Mouse (Mus musculus) heart, postnatal 0 days (tissue): ENCODE measurements around the gene Olfr982. TPM values are rescaled to one million over a fixed set of nuclear protein-coding genes. Genes with fewer than 3 reads are reported as not detected.

Source experiments
- ATAC-seq: fragments of 200-750 bp; cut with Nextera tagmentation; 2 replicates; pipeline ENCODE4 v1.8.0; 2017; ENCODE audit warnings: low read depth, moderate number of reproducible peaks, moderate library complexity; ENCODE audit not compliant: insufficient read depth
- DNase-seq: peaks from one replicate; pipeline ENCODE4 v3.0.0-alpha.2; 2016; ENCODE audit warnings: low spot score
- H3K27ac ChIP-seq: fragments of 300-500 bp; sonication (generic); 2 replicates; pipeline ENCODE4 v1.5.1; 2014; ENCODE audit warnings: low read depth, mild to moderate bottlenecking
- H3K27me3 ChIP-seq: fragments of 300-500 bp; sonication (generic); 2 replicates; pipeline ENCODE4 v1.6.1; 2014; ENCODE audit warnings: low read length, mixed read lengths; ENCODE audit not compliant: control insufficient read depth, insufficient read depth
- H3K36me3 ChIP-seq: fragments of 300-500 bp; sonication (generic); replicated peaks from 2 replicates; pipeline ENCODE4 v1.6.1; 2014; ENCODE audit warnings: low read length, mixed read lengths; ENCODE audit not compliant: control insufficient read depth, insufficient read depth
- H3K4me1 ChIP-seq: fragments of 300-500 bp; sonication (generic); 2 replicates; pipeline ENCODE4 v1.6.1; 2014; ENCODE audit warnings: antibody characterized with exemption; ENCODE audit not compliant: control insufficient read depth, insufficient read depth
- H3K4me2 ChIP-seq: fragments of 300-500 bp; sonication (generic); 2 replicates; pipeline ENCODE4 v1.6.1; 2014; ENCODE audit warnings: low read depth, mild to moderate bottlenecking, low read length, moderate library complexity
- H3K4me3 ChIP-seq: fragments of 300-500 bp; sonication (generic); 2 replicates; pipeline ENCODE4 v1.5.1; 2014; ENCODE audit warnings: low read depth, low read length
- H3K9ac ChIP-seq: fragments of 300-500 bp; sonication (generic); replicated peaks from 2 replicates; pipeline ENCODE4 v1.6.1; 2014; ENCODE audit warnings: low read depth, low read length, mixed read lengths
- H3K9me3 ChIP-seq: fragments of 300-500 bp; sonication (generic); replicated peaks from 2 replicates; pipeline ENCODE4 v1.6.1; 2016; ENCODE audit warnings: low read length; ENCODE audit not compliant: control insufficient read depth
- CTCF ChIP-seq: IDR thresholded peaks from 2 replicates; pipeline ENCODE4 v1.5.1; 2016; ENCODE audit warnings: antibody characterized with exemption, control low read depth, low read depth
- EP300 ChIP-seq: IDR thresholded peaks from 2 replicates; pipeline ENCODE4 v1.6.1; 2016; ENCODE audit warnings: antibody characterized with exemption, low read depth
- WGBS: fragments of 180-500 bp; shearing (Covaris S2); extraction: QIAGEN DNeasy Blood & Tissue Kit; methylation state at CpG from one replicate; pipeline ENCODE4 v1.1.7; 2014; 5-methylcytosine and 5-hydroxymethylcytosine counted together
- polyA plus RNA-seq: library from polyadenylated mRNA; unstranded; fragments of >200 nt; fragmentation: Nextera tagmentation; extraction: Ambion mirVana; gene quantifications from 2 replicates; pipeline ENCODE4 v1.2.1, GENCODE M21; 2015
- total RNA-seq: library from RNA; depleted of rRNA; stranded (reverse); fragments of >200 nt; gene quantifications from 2 replicates; pipeline ENCODE4 v1.2.3, GENCODE M21; 2014; ENCODE audit warnings: low replicate concordance; rRNA removed

Gene Olfr982
- total RNA-seq, result not detected in 2 replicates
- not detected in 2 replicates for polyA plus RNA-seq

DNA sequence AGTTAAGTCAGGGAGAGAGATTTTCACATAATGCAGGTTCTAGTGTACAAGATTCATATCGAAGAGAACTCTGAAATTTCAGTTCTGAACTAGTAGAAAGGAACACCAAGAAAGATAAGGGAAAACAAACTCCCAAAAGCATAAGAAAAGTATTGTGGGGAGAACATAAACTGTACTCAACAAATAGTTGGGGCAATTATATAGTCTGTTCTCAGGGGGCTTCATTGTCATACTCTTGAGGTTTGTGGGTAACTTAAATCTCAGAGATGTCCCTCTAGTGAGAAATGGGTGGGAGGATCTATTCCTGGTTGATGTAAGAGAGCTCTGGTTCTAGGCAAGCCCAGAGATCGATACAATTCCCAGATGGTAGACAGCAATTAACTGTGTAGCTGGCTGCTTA lies at the start of gene Olfr982:
Gene Olfr982, plus strand, starts transcription at position 301 of the 400 bp plus-strand sequence.
- no peak for ATAC-seq
- no peak within 1 kb of the TSS for H3K4me2 ChIP-seq
- no peak within 1 kb of the TSS for H3K27ac ChIP-seq
- no peaks in the 10 kb centered on the region for H3K36me3 ChIP-seq
- H3K27me3 ChIP-seq, result no peaks in the 10 kb centered on the region
- TF ChIP-seq EP300, result no peak
- TF ChIP-seq CTCF, result no peak
- H3K4me1 ChIP-seq, result no peaks in the 10 kb centered on the region
- no peak within 1 kb of the TSS for H3K4me3 ChIP-seq
- no peak for DNase-seq
- H3K9ac ChIP-seq, result no peak within 1 kb of the TSS
- WGBS, result 59% methylated on average over 2 of the region's 2 CpGs
- no peaks in the 10 kb centered on the region for H3K9me3 ChIP-seq

DNA sequence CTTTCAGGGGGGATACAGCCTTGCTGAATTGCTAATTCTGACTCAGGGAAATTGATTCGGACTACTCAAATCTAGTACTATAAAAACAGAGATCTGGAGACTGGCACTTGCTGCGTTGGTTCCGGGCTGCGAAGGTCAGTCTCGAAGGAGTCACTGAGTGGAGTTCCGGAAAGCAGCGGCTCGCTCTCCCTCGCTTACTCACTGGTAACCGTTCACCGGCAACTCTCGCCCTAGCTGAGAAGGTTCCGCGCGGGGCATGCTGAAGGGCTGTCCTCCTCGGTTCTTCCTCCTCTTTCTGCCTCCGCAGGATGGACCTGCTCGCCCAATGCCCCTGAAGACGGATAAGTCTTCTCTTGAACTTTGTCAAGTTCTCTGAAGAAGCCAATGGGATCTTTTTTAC lies 23.5 kb upstream of the Olfr982 start:
- no peak overlapping the region for H3K9ac ChIP-seq
- ATAC-seq, result no peak
- H3K27ac ChIP-seq, result no peak overlapping the region
- TF ChIP-seq EP300, result no peak
- no peak for TF ChIP-seq CTCF
- H3K4me1 ChIP-seq, result no peaks in the 10 kb centered on the region
- H3K9me3 ChIP-seq, result no peaks in the 10 kb centered on the region
- no peaks in the 10 kb centered on the region for H3K36me3 ChIP-seq
- H3K4me3 ChIP-seq, result no peak overlapping the region
- no peak overlapping the region for H3K4me2 ChIP-seq
- 87% methylated on average over 19 of the region's 19 CpGs for WGBS
- DNase-seq, result no peak
- no peaks in the 10 kb centered on the region for H3K27me3 ChIP-seq

DNA sequence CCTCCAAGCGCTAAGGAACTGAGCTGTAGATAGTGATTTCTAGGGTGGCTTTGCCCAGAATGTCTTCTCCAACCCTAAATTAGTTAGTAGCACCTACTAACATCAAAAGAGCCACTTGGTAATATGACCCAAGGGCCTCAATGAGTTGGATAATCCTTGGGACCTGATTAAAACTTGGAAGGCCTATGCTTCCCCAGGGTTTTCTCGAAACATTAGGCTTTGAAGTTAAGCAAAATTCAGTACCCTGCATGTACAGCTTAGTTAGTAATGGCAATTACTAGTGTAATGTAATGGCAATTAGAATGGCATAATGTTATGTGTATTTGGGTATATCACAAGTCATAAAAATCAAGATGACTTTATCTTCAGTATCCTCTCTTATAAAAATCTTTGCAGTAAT lies 19.9 kb downstream of the Olfr982 start, which contains the start of gene Olfr983:
Gene Olfr983, minus strand, starts transcription at position 101 of the 400 bp plus-strand sequence.
- DNase-seq (no peak), ATAC-seq (no peak)
- Histone ChIP-seq H3K27me3 (no peaks in the 10 kb centered on the region), H3K4me1 (no peaks in the 10 kb centered on the region), H3K36me3 (no peaks in the 10 kb centered on the region), H3K9me3 (no peaks in the 10 kb centered on the region), H3K9ac (no peak within 1 kb of the TSS), H3K27ac (no peak within 1 kb of the TSS), H3K4me3 (no peak within 1 kb of the TSS), H3K4me2 (no peak within 1 kb of the TSS)
- TF ChIP-seq EP300, result no peak
- TF ChIP-seq CTCF, result no peak
- WGBS, result 83% methylated on average over 2 of the region's 2 CpGs

DNA sequence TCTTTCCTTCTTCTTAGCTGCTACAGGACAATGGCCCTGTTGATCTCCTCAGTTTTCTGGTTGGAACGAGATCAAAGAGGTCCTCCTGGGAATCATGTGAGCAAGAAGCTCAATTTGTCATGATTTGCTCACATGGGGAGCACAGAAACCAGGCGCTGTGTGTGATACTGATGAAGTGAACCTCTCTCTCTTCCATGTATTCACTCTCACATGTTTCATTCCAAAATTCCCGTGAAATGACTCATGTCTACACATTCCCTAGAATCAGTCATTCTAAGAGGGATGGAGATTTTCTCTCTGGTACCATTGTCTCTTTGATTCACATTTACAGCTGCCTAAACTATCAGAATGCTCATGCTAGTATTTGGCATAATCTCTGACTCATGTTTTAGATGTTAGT lies 21.1 kb downstream of the Olfr982 start:
- TF ChIP-seq CTCF, result no peak
- no peak for TF ChIP-seq EP300
- Histone ChIP-seq H3K4me1 (no peaks in the 10 kb centered on the region), H3K4me2 (no peak overlapping the region), H3K27ac (no peak overlapping the region), H3K27me3 (no peaks in the 10 kb centered on the region), H3K36me3 (no peaks in the 10 kb centered on the region), H3K4me3 (no peak overlapping the region), H3K9me3 (no peaks in the 10 kb centered on the region), H3K9ac (no peak overlapping the region)
- ATAC-seq (no peak), DNase-seq (no peak)
- 50% methylated on average over 3 of the region's 3 CpGs for WGBS

DNA sequence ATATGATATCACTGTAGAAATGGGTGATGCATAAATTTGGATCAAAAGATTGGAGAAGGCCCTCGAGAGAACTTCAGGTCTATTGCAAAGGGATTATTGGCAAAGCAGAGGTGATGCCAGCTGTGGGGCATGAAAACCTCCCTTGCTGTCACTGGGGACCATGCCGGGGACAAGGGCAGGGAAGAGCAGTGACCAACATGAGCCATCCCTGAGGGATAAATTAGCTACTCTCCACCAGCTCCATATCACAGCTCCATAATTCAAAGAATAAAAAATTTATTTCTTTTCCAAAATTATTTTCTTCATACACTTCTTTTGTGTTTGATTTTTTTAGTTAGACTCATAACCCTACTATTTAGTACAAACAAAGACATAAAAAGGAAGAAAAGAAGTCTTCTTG lies 40.5 kb downstream of the Olfr982 start, which contains the start of gene Olfr984:
Gene Olfr984, minus strand, starts transcription at position 101 of the 400 bp plus-strand sequence.
- no peaks in the 10 kb centered on the region for H3K9me3 ChIP-seq
- H3K9ac ChIP-seq, result no peak within 1 kb of the TSS
- no peaks in the 10 kb centered on the region for H3K27me3 ChIP-seq
- H3K27ac ChIP-seq, result no peak within 1 kb of the TSS
- no peaks in the 10 kb centered on the region for H3K36me3 ChIP-seq
- ATAC-seq, result no peak
- TF ChIP-seq EP300 (no peak), CTCF (no peak)
- H3K4me2 ChIP-seq, result no peak within 1 kb of the TSS
- 62% methylated on average over 2 of the region's 2 CpGs for WGBS
- H3K4me1 ChIP-seq, result no peaks in the 10 kb centered on the region
- no peak within 1 kb of the TSS for H3K4me3 ChIP-seq
- DNase-seq, result no peak
